Mouse (Mus musculus) liver, adult 2 months (tissue): ENCODE results near the gene Cish. TPM values are rescaled to one million over a fixed set of nuclear protein-coding genes. Genes with fewer than 3 reads are reported as not detected.

ENCODE experiments used
- DNase-seq: peaks from one replicate; pipeline ENCODE4 v3.0.0-alpha.2; 2011; ENCODE audit warnings: low read depth, low spot score; ENCODE audit errors: extremely low read depth
- H3K27ac ChIP-seq: fragments of 200-500 bp; replicated peaks from 2 replicates; pipeline ENCODE4 v1.5.1; 2012; ENCODE audit warnings: low read depth, mild to moderate bottlenecking, control low read depth, inconsistent platforms, low read length; ENCODE audit not compliant: insufficient read depth
- H3K27me3 ChIP-seq: fragments of 200-500 bp; 2 replicates; pipeline ENCODE4 v1.6.1; 2012; ENCODE audit warnings: mild to moderate bottlenecking, moderate library complexity, low read length, inconsistent platforms; ENCODE audit not compliant: control insufficient read depth, insufficient read depth
- H3K36me3 ChIP-seq: fragments of 200-500 bp; 2 replicates; pipeline ENCODE4 v1.6.1; 2012; ENCODE audit warnings: low read length, inconsistent platforms; ENCODE audit not compliant: control insufficient read depth, insufficient read depth
- H3K4me1 ChIP-seq: fragments of 200-500 bp; 2 replicates; pipeline ENCODE4 v1.6.1; 2011; ENCODE audit warnings: low read length; ENCODE audit not compliant: control insufficient read depth, insufficient read depth
- H3K4me3 ChIP-seq: fragments of 200-500 bp; 2 replicates; pipeline ENCODE4 v1.5.1; 2011; ENCODE audit warnings: low read depth, mild to moderate bottlenecking, control low read depth, low read length, moderate library complexity; ENCODE audit not compliant: insufficient read depth
- H3K79me2 ChIP-seq: fragments of 200-500 bp; 2 replicates; pipeline ENCODE4 v1.6.1; 2012; ENCODE audit warnings: inconsistent platforms, mild to moderate bottlenecking, low read length, moderate library complexity; ENCODE audit not compliant: control insufficient read depth, insufficient read depth
- H3K9ac ChIP-seq: fragments of 200-500 bp; 2 replicates; pipeline ENCODE4 v1.6.1; 2012; ENCODE audit warnings: low read depth, mild to moderate bottlenecking, control low read depth, inconsistent platforms, low read length
- CTCF ChIP-seq: fragments of 200-500 bp; IDR thresholded peaks from 2 replicates; pipeline ENCODE4 v1.5.1; 2011; ENCODE audit warnings: low read depth, low read length, control low read depth
- POLR2A ChIP-seq: fragments of 200-500 bp; IDR thresholded peaks from 2 replicates; pipeline ENCODE4 v1.6.1; 2011; ENCODE audit warnings: low read length, control low read depth; ENCODE audit not compliant: insufficient read depth; ENCODE audit errors: extremely low read depth
- WGBS: fragments of 180-500 bp; shearing (Covaris S2); methylation state at CpG from one replicate; pipeline ENCODE4 v1.1.7; 2018; 5-methylcytosine and 5-hydroxymethylcytosine counted together
- polyA plus RNA-seq: library from polyadenylated mRNA; depleted of rRNA; stranded (reverse); fragments of >200 nt; gene quantifications from 2 replicates; pipeline ENCODE4 v1.2.3, GENCODE M21; 2012
- total RNA-seq: library from RNA; depleted of rRNA; stranded (reverse); fragments of >200 nt; gene quantifications from 2 replicates; pipeline ENCODE4 v1.2.3, GENCODE M21; 2014

Cish gene
- total and polyA plus RNA-seq, 2 experiments, result 0.55 to 32.8 TPM

GRCm38 (mm10) chr9:107254925-107255324, 40.9 kb upstream of the Cish start:
- no peaks in the 10 kb centered on the region for H3K4me1 ChIP-seq
- no peak for DNase-seq
- TF ChIP-seq POLR2A, result no peak
- no peak for TF ChIP-seq CTCF
- H3K27me3 ChIP-seq, result no peaks in the 10 kb centered on the region
- no peak overlapping the region for H3K9ac ChIP-seq
- no peak overlapping the region for H3K27ac ChIP-seq
- H3K36me3 ChIP-seq, result no peaks in the 10 kb centered on the region
- no peaks in the 10 kb centered on the region for H3K79me2 ChIP-seq
- 85% methylated on average over 3 of the region's 3 CpGs for WGBS
- no peak overlapping the region for H3K4me3 ChIP-seq

GRCm38 (mm10) chr9:107255596-107255995, 40.2 kb upstream of the Cish start:
- Histone ChIP-seq H3K4me1 (no peaks in the 10 kb centered on the region), H3K27me3 (no peaks in the 10 kb centered on the region), H3K27ac (no peak overlapping the region), H3K79me2 (no peaks in the 10 kb centered on the region), H3K36me3 (no peaks in the 10 kb centered on the region), H3K4me3 (no peak overlapping the region), H3K9ac (no peak overlapping the region)
- whole genome bisulfite sequencing, result 79% methylated on average over 3 of the region's 3 CpGs
- no peak for DNase-seq
- no peak for TF ChIP-seq CTCF
- TF ChIP-seq POLR2A, result no peak

DNA sequence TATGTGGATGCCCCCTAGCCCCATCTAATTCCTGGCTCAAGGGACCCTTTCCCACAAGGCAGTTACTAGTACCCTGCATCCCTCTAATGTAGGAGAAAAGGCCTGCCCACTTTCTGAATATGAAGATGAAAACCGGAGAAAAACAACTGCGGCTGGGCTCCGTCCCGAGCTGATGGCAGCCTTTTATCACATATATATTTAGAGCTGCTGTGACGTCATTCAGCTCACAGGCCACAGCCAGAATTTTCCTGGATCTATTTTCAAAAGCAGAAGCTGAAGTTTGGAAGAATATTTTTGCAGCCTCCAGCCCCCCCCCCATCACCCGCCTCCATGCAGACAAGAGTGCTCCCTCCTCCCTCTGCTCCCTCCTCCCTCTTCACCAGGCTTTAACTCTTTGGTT, 36.3 kb upstream of the Cish start:
- 82% methylated on average over 6 of the region's 6 CpGs for WGBS
- no peak overlapping the region for H3K27ac ChIP-seq
- H3K36me3 ChIP-seq, result no peaks in the 10 kb centered on the region
- no peak for TF ChIP-seq POLR2A
- TF ChIP-seq CTCF, result no peak
- H3K27me3 ChIP-seq, result no peaks in the 10 kb centered on the region
- no peak overlapping the region for H3K9ac ChIP-seq
- no peaks in the 10 kb centered on the region for H3K79me2 ChIP-seq
- no peaks in the 10 kb centered on the region for H3K4me1 ChIP-seq
- DNase-seq, result no peak
- H3K4me3 ChIP-seq, result no peak overlapping the region

DNA sequence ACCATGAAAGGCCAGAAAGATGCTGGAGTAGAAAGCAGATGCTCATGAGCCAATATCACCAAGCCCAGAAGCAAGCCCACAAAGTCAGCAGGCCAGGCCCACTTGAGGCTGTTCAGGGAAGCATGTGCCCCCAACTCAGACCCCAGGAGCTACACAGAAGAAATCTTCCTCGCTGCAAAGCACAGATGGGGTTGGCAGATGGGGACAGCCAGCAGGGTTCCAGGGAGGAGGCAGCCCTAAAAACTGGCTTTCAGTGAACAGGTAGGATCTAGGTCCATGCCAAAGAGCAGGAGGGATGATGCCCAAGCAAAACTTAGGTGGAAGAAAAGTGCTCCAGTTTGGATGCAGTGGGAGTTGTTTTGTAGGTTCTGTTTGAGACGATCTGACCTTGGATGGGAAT, 35.4 kb upstream of the Cish start:
- H3K36me3 ChIP-seq, result no peaks in the 10 kb centered on the region
- H3K9ac ChIP-seq, result no peak overlapping the region
- no peaks in the 10 kb centered on the region for H3K4me1 ChIP-seq
- DNase-seq, result no peak
- no peaks in the 10 kb centered on the region for H3K79me2 ChIP-seq
- H3K27me3 ChIP-seq, result no peaks in the 10 kb centered on the region
- 72% methylated on average over 2 of the region's 2 CpGs for WGBS
- TF ChIP-seq POLR2A (no peak), CTCF (no peak)
- H3K4me3 ChIP-seq, result no peak overlapping the region
- H3K27ac ChIP-seq, result no peak overlapping the region

DNA sequence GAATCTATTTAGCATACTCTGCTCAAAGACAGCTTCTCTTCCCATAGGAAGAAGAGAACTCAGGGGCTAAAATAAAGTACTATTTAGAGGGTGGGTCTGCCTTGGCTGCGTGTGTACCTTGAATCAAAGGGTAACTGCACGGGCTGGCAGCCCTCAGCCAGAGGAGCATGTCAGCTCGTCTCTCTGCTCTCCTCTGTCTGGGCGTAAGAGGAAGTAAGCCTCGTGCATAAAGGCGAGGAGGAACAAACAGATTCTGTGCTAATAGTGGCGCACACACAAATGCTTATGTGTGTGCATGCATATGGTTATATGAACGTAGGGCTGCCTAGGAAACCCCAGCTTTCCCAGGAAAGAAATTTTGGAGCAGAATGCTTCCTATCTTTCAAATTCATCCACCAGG, 35.0 kb upstream of the Cish start:
- no peak overlapping the region for H3K27ac ChIP-seq
- no peaks in the 10 kb centered on the region for H3K79me2 ChIP-seq
- TF ChIP-seq CTCF (no peak), POLR2A (no peak)
- H3K4me1 ChIP-seq, result no peaks in the 10 kb centered on the region
- WGBS, result 77% methylated on average over 8 of the region's 8 CpGs
- H3K4me3 ChIP-seq, result no peak overlapping the region
- no peak overlapping the region for H3K9ac ChIP-seq
- H3K36me3 ChIP-seq, result no peaks in the 10 kb centered on the region
- H3K27me3 ChIP-seq, result no peaks in the 10 kb centered on the region
- no peak for DNase-seq

GRCm38 (mm10) chr9:107261792-107262191, 34.0 kb upstream of the Cish start:
- no peaks in the 10 kb centered on the region for H3K27me3 ChIP-seq
- TF ChIP-seq POLR2A, result no peak
- no peak for TF ChIP-seq CTCF
- DNase-seq, result no peak
- WGBS, result 84% methylated on average over 6 of the region's 6 CpGs
- no peak overlapping the region for H3K4me3 ChIP-seq
- no peak overlapping the region for H3K9ac ChIP-seq
- no peak overlapping the region for H3K27ac ChIP-seq
- no peaks in the 10 kb centered on the region for H3K36me3 ChIP-seq
- no peaks in the 10 kb centered on the region for H3K79me2 ChIP-seq
- H3K4me1 ChIP-seq, result no peaks in the 10 kb centered on the region
